Mouse (Mus musculus) testis, adult 2 months (tissue): ENCODE data around the gene Nrxn1. TPM values are rescaled to one million over a fixed set of nuclear protein-coding genes. Genes with fewer than 3 reads are reported as not detected.
A peak's percentile ranks its signal among the peaks of the same experiment; 100 is the strongest.

Experiments
- H3K27ac ChIP-seq: fragments of 200-500 bp; 2 replicates; pipeline ENCODE4 v1.5.1; 2012; ENCODE audit warnings: low read depth, low read length; ENCODE audit not compliant: control insufficient read depth, insufficient read depth
- H3K27me3 ChIP-seq: fragments of 200-500 bp; 2 replicates; pipeline ENCODE4 v1.6.1; 2012; ENCODE audit warnings: mild to moderate bottlenecking, low read length, moderate library complexity; ENCODE audit not compliant: control insufficient read depth, insufficient read depth
- H3K36me3 ChIP-seq: fragments of 200-500 bp; 2 replicates; pipeline ENCODE4 v1.6.1; 2012; ENCODE audit warnings: mild to moderate bottlenecking, low read length; ENCODE audit not compliant: control insufficient read depth, insufficient read depth
- H3K4me1 ChIP-seq: fragments of 200-500 bp; 2 replicates; pipeline ENCODE4 v1.6.1; 2012; ENCODE audit warnings: low read length; ENCODE audit not compliant: control insufficient read depth, insufficient read depth
- H3K4me3 ChIP-seq: fragments of 200-500 bp; 2 replicates; pipeline ENCODE4 v1.5.1; 2012; ENCODE audit warnings: low read depth, mild to moderate bottlenecking, low read length, moderate library complexity, mixed read lengths; ENCODE audit not compliant: control insufficient read depth
- CTCF ChIP-seq: fragments of 200-500 bp; IDR thresholded peaks from 2 replicates; pipeline ENCODE4 v1.5.1; 2012; ENCODE audit warnings: low read depth, mild to moderate bottlenecking, inconsistent platforms, low read length, moderate library complexity; ENCODE audit not compliant: control insufficient read depth, insufficient read depth, insufficient replicate concordance
- POLR2A ChIP-seq: fragments of 200-500 bp; IDR thresholded peaks from 2 replicates; pipeline ENCODE4 v1.6.1; 2012; ENCODE audit warnings: low read depth, mild to moderate bottlenecking, inconsistent platforms, low read length, moderate library complexity; ENCODE audit not compliant: control insufficient read depth
- polyA plus RNA-seq: library from polyadenylated mRNA; depleted of rRNA; stranded (reverse); fragments of >200 nt; gene quantifications from 2 replicates; pipeline ENCODE4 v1.2.3, GENCODE M21; 2012

Nrxn1 gene
- polyA plus RNA-seq, 1 experiment = 3.1 TPM

- Histone ChIP-seq H3K4me1 (peaks cover 9% of the 10 kb centered on the region), H3K27me3 (peaks cover 3% of the 10 kb centered on the region), H3K4me3 (no peak overlapping the region; the same call in 1 of the 2 replicates), H3K36me3 (no peaks in the 10 kb centered on the region), H3K27ac (no peak overlapping the region)
- no peak for TF ChIP-seq CTCF
- no peak for TF ChIP-seq POLR2A
These were observed 637.5 kb downstream of the Nrxn1 start for GRCm38 (mm10) chr17:90455409-90455775.

- Histone ChIP-seq H3K4me3 (peak overlapping the region; percentile 11), H3K36me3 (no peaks in the 10 kb centered on the region), H3K27me3 (peaks cover 3% of the 10 kb centered on the region), H3K27ac (no peak overlapping the region), H3K4me1 (peaks cover 9% of the 10 kb centered on the region)
- TF ChIP-seq POLR2A = no peak
- TF ChIP-seq CTCF = no peak
These were observed 638.0 kb downstream of the Nrxn1 start for GRCm38 (mm10) chr17:90454738-90455408.

- Histone ChIP-seq H3K27me3 (peaks cover 3% of the 10 kb centered on the region), H3K36me3 (no peaks in the 10 kb centered on the region), H3K4me1 (peaks cover 9% of the 10 kb centered on the region), H3K4me3 (no peak overlapping the region; the same call in 1 of the 2 replicates), H3K27ac (no peak overlapping the region)
- no peak for TF ChIP-seq CTCF
- TF ChIP-seq POLR2A = no peak
These were observed 638.5 kb downstream of the Nrxn1 start for GRCm38 (mm10) chr17:90454356-90454737.

GRCm38 (mm10) chr17:90453280-90453679 lies 639.6 kb downstream of the Nrxn1 start:
- TF ChIP-seq POLR2A (no peak), CTCF (no peak)

GRCm38 (mm10) chr17:90452770-90453169 lies 640.1 kb downstream of the Nrxn1 start:
- H3K27me3 ChIP-seq = peaks cover 3% of the 10 kb centered on the region
- H3K36me3 ChIP-seq = no peaks in the 10 kb centered on the region
- H3K27ac ChIP-seq = no peak overlapping the region
- TF ChIP-seq POLR2A = no peak
- no peak for TF ChIP-seq CTCF
- peaks cover 9% of the 10 kb centered on the region for H3K4me1 ChIP-seq
- H3K4me3 ChIP-seq = no peak overlapping the region

More at GRCm38 (mm10) chr17:90453280-90453679, 639.6 kb downstream of the Nrxn1 start:
- peaks cover 3% of the 10 kb centered on the region for H3K27me3 ChIP-seq
- H3K4me3 ChIP-seq = no peak overlapping the region
- H3K4me1 ChIP-seq = peaks cover 9% of the 10 kb centered on the region
- no peak overlapping the region for H3K27ac ChIP-seq
- no peaks in the 10 kb centered on the region for H3K36me3 ChIP-seq

- Histone ChIP-seq H3K27ac (no peak overlapping the region), H3K36me3 (no peaks in the 10 kb centered on the region), H3K27me3 (peaks cover 3% of the 10 kb centered on the region), H3K4me1 (peaks cover 9% of the 10 kb centered on the region), H3K4me3 (no peak overlapping the region)
- TF ChIP-seq POLR2A = no peak
- TF ChIP-seq CTCF = no peak
These were observed 641.5 kb downstream of the Nrxn1 start for GRCm38 (mm10) chr17:90451384-90451783.

- Histone ChIP-seq H3K4me3 (no peak overlapping the region), H3K4me1 (no peaks in the 10 kb centered on the region)
- no peak for TF ChIP-seq POLR2A
- no peak for TF ChIP-seq CTCF
These were observed 649.8 kb downstream of the Nrxn1 start for GRCm38 (mm10) chr17:90443067-90443466.

GRCm38 (mm10) chr17:90435836-90436235 lies 657.0 kb downstream of the Nrxn1 start:
- TF ChIP-seq CTCF = no peak
- no peak for TF ChIP-seq POLR2A
- Histone ChIP-seq H3K36me3 (no peaks in the 10 kb centered on the region), H3K4me1 (no peaks in the 10 kb centered on the region), H3K27me3 (no peaks in the 10 kb centered on the region), H3K27ac (no peak overlapping the region), H3K4me3 (no peak overlapping the region)

More at GRCm38 (mm10) chr17:90443067-90443466, 649.8 kb downstream of the Nrxn1 start:
- H3K27me3 ChIP-seq = no peaks in the 10 kb centered on the region
- no peaks in the 10 kb centered on the region for H3K36me3 ChIP-seq
- H3K27ac ChIP-seq = no peak overlapping the region
